Mouse (Mus musculus): ENCODE results near the gene Tut7.

DNA sequence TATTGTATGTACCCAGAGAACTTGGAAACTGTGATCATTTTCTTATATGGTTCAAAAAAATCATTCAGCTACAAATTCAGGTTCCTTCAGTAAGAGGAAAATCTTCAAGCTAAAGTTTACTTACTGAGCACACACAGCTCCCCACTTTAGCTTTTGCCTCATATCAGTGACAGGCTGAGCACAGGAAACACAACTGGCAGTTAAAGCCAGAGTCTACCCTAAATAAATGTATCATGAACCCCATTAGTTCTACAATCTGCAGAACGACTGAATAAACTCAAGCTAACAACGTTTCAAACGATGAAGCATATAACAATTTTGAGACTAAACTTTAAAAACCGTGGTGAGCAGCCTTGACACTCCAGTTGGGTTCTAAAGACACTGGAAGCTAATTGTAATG is 5.6 kb downstream of the Tut7 start:
- TF ChIP-seq CTCF (IDR thresholded peaks at IDR 0.05; ENCODE audit: extremely low read depth, insufficient read depth, low read length), result no peak
- no peak for TF ChIP-seq POLR2A (IDR thresholded peaks at IDR 0.05; ENCODE audit: extremely low read depth, insufficient read depth, low read length)

Measured in cortical plate, adult 2 months (tissue).